Mouse (Mus musculus) heart, adult 2 months (tissue): ENCODE measurements around the gene Itpkc. TPM values are rescaled to one million over a fixed set of nuclear protein-coding genes. Genes with fewer than 3 reads are reported as not detected.

Source experiments
- DNase-seq, 2 experiments: peaks; one replicate each; pipeline ENCODE4 v3.0.0; 2021
- H3K27ac ChIP-seq: fragments of 200-600 bp; 2 replicates; pipeline ENCODE4 v1.8.1; 2022
- H3K27me3 ChIP-seq: fragments of 200-500 bp; 2 replicates; pipeline ENCODE4 v1.6.1; 2012; ENCODE audit warnings: mild to moderate bottlenecking, low read length, inconsistent platforms, mixed read lengths; ENCODE audit not compliant: control insufficient read depth, insufficient read depth
- H3K36me3 ChIP-seq: fragments of 200-500 bp; 2 replicates; pipeline ENCODE4 v1.6.1; 2012; ENCODE audit warnings: low read length, inconsistent platforms; ENCODE audit not compliant: control insufficient read depth, insufficient read depth
- H3K4me1 ChIP-seq: fragments of 200-500 bp; 2 replicates; pipeline ENCODE4 v1.6.1; 2011; ENCODE audit warnings: low read length; ENCODE audit not compliant: control insufficient read depth, insufficient read depth
- H3K4me3 ChIP-seq: fragments of 200-600 bp; 2 replicates; pipeline ENCODE4 v1.8.1; 2022
- H3K79me2 ChIP-seq: fragments of 200-500 bp; replicated peaks from 2 replicates; pipeline ENCODE4 v1.6.1; 2012; ENCODE audit warnings: mild to moderate bottlenecking, inconsistent platforms, low read length, moderate library complexity, mixed read lengths; ENCODE audit not compliant: control insufficient read depth, insufficient read depth
- H3K9ac ChIP-seq: fragments of 200-500 bp; 2 replicates; pipeline ENCODE4 v1.6.1; 2012; ENCODE audit warnings: low read depth, mild to moderate bottlenecking, control low read depth, inconsistent platforms, low read length, mixed read lengths
- CTCF ChIP-seq: fragments of 200-600 bp; IDR thresholded peaks from 2 replicates; pipeline ENCODE4 v1.8.1; 2022; ENCODE audit warnings: antibody characterized with exemption, mild to moderate bottlenecking, moderate library complexity
- EP300 ChIP-seq: fragments of 200-500 bp; IDR thresholded peaks from 2 replicates; pipeline ENCODE4 v1.6.1; 2011; ENCODE audit warnings: low read depth, low read length, control low read depth; ENCODE audit not compliant: insufficient read depth
- POLR2A ChIP-seq: fragments of 200-500 bp; IDR thresholded peaks from 2 replicates; pipeline ENCODE4 v1.6.1; 2011; ENCODE audit warnings: mild to moderate bottlenecking, low read depth, low read length, control low read depth; ENCODE audit not compliant: insufficient read depth
- WGBS: fragments of 180-500 bp; shearing (Covaris S2); methylation state at CpG from one replicate; pipeline ENCODE4 v1.1.7; 2018; 5-methylcytosine and 5-hydroxymethylcytosine counted together
- intact Hi-C: fragments of 180-260 bp; cut with DNase I; formaldehyde crosslinking; loops from one replicate; pipeline ENCODE4 v1.15.1; 2025
- microRNA-seq, 2 experiments: library from miRNA; unstranded; fragments of <30 nt; microRNA quantifications; one replicate each; pipeline ENCODE4 v1.2.0; 2021
- polyA plus RNA-seq: library from polyadenylated mRNA; depleted of rRNA; stranded (reverse); fragments of >200 nt; gene quantifications from 2 replicates; pipeline ENCODE4 v1.2.3, GENCODE M21; 2012; rRNA removed
- total RNA-seq, 2 experiments: library from RNA; stranded (reverse); gene quantifications; 2 replicates each; pipeline ENCODE4 v1.2.3; 2021

The Itpkc gene
- total and polyA plus RNA-seq, 3 experiments = 4.2 to 4.8 (median 4.4) TPM

DNA sequence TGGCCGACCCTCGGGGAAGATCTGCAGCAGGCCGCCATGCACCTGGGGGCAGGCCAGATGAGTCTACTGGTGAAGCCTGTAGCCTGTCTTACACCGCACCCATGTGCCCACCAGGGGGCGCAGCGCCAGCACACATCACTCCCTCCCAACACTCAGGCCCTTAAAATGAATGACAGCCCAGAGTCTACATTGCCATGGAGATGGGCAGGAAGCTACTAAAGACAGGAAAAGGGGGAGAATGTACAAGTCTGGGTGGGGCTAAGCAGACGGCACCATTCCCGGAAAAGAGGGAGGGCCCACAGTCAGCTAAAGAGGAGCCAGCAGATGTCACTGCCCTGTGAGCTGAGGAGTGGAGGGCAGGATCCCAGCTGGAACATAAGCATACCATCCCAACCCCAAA is 68.6 kb downstream of the Itpkc start:
- peak; percentile 85 to 89 for DNase-seq
- 8% methylated on average over 8 of the region's 8 CpGs for WGBS
- TF ChIP-seq POLR2A (peak; percentile 63), CTCF (peak; percentile 96), EP300 (peak; percentile 77; the same call in 1 of the 2 replicates)
- no peaks in the 10 kb centered on the region for H3K27me3 ChIP-seq
- H3K79me2 ChIP-seq = 0 out of 2 replicates have a peak, but pooled peaks cover 4% of the 10 kb centered on the region
- intact Hi-C loops = loop anchor here (2.0 to 10.0 kb wide), 5 partner anchors 19 to 315 kb away; partner anchors contain the start of genes Itpkc, Rab4b and Sertad3
- H3K36me3 ChIP-seq = peaks cover 7% of the 10 kb centered on the region; the same call in 1 of the 2 replicates
- peaks cover 32% of the 10 kb centered on the region for H3K4me1 ChIP-seq
- H3K27ac ChIP-seq = peak overlapping the region; percentile 69
- H3K9ac ChIP-seq = peak overlapping the region; percentile 15; the same call in 1 of the 2 replicates
- no peak overlapping the region for H3K4me3 ChIP-seq

DNA sequence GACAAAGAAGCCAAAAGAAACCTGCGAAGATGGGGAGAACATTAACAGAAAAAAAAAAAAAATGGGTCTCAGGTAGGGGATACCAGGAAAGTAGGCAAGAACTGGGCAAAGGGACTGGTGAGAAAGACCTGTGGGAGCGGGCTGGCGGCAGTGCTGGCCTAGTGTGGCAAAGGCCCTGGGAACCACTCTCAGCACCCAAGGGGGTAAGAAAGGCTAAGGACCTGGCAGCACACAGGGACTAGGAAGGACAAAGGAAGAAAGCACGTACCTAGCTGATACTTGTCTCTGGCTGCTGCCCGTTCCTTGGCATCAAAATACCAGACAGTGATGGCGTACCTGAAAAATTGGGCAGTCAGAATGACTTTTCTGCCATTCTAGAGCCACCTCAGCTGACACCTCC is 69.2 kb downstream of the Itpkc start:
- 96% methylated on average over 6 of the region's 6 CpGs for WGBS
- TF ChIP-seq EP300 = no peak
- H3K27ac ChIP-seq = no peak overlapping the region
- intact Hi-C loops = loop anchor here (2.0 to 5.0 kb wide), 2 partner anchors 68 to 118 kb away; partner anchors contain the start of gene Itpkc
- H3K79me2 ChIP-seq = no peaks in the 10 kb centered on the region
- no peak overlapping the region for H3K4me3 ChIP-seq
- H3K36me3 ChIP-seq = peaks cover 7% of the 10 kb centered on the region; the same call in 1 of the 2 replicates
- no peak overlapping the region for H3K9ac ChIP-seq
- peaks cover 28% of the 10 kb centered on the region for H3K4me1 ChIP-seq
- no peak for DNase-seq
- no peaks in the 10 kb centered on the region for H3K27me3 ChIP-seq

- TF ChIP-seq EP300 (no peak), CTCF (no peak), POLR2A (no peak)
- no peak for DNase-seq
- H3K36me3 ChIP-seq = peaks cover 3% of the 10 kb centered on the region; the same call in 1 of the 2 replicates
- H3K79me2 ChIP-seq = no peaks in the 10 kb centered on the region
- intact Hi-C loops = loop anchor here (2.0 to 5.0 kb wide), 2 partner anchors 69 to 119 kb away; partner anchors contain the start of gene Itpkc
- H3K4me1 ChIP-seq = peaks cover 23% of the 10 kb centered on the region
- H3K4me3 ChIP-seq = no peak overlapping the region
- WGBS = 80% methylated on average over 9 of the region's 9 CpGs
- no peak overlapping the region for H3K27ac ChIP-seq
- no peaks in the 10 kb centered on the region for H3K27me3 ChIP-seq
- no peak overlapping the region for H3K9ac ChIP-seq
Measured at GRCm38 (mm10) chr7:27158171-27158570, 70.3 kb downstream of the Itpkc start.

Small RNA genes lying within 50 kb of the gene (microRNA-seq; reads per million reads assigned to microRNA genes)
- 0 reads per million in 2 experiments for gene Mir1191
- 0.39 to 0.56 reads per million in 2 experiments for gene Mir3101

Other genes with a start within 250 kb of the Itpkc start
- not detected for gene Cyp2a12, start 199.6 kb downstream of the Itpkc start, total RNA-seq
- gene Cyp2a12, start 199.6 kb downstream of the Itpkc start, polyA plus RNA-seq = 0.38 TPM in 1 of 2 replicates, not detected in the other
- under 1 TPM; 0.60 to 0.93 TPM for gene Cyp2f2, start 108.8 kb downstream of the Itpkc start, total RNA-seq
- 0.94 and 220 TPM in 2 replicates for gene Cyp2f2, start 108.8 kb downstream of the Itpkc start, polyA plus RNA-seq
- not detected for gene Cyp2t4, start 74.9 kb downstream of the Itpkc start, total RNA-seq
- gene Cyp2t4, start 74.9 kb downstream of the Itpkc start, polyA plus RNA-seq = not detected in 2 replicates
- gene Egln2, start 61.9 kb downstream of the Itpkc start, total RNA-seq = 10 to 100 TPM; 51.8 to 64.4 TPM
- 52.4 and 57.7 TPM in 2 replicates for gene Egln2, start 61.9 kb downstream of the Itpkc start, polyA plus RNA-seq
- gene Rab4b, start 49.8 kb downstream of the Itpkc start, total RNA-seq = 10 to 100 TPM; 11.0 TPM
- 22.4 and 23.1 TPM in 2 replicates for gene Rab4b, start 49.8 kb downstream of the Itpkc start, polyA plus RNA-seq
- gene Gm21983, start 47.6 kb downstream of the Itpkc start, total RNA-seq = under 1 TPM in 1 of 2 experiments, not detected in 1; 0.16 TPM
- gene Gm21983, start 47.6 kb downstream of the Itpkc start, polyA plus RNA-seq = not detected in 2 replicates
- gene Mia, start 47.5 kb downstream of the Itpkc start, total RNA-seq = under 1 TPM in 1 of 2 experiments, not detected in 1; 0.39 TPM
- gene Mia, start 47.5 kb downstream of the Itpkc start, polyA plus RNA-seq = 0.50 and 0.78 TPM in 2 replicates
- 10 to 100 TPM; 14.2 TPM for gene BC024978, start 32.9 kb downstream of the Itpkc start, total RNA-seq
- 11.3 and 13.9 TPM in 2 replicates for gene BC024978, start 32.9 kb downstream of the Itpkc start, polyA plus RNA-seq
- gene Snrpa, start 32.4 kb downstream of the Itpkc start, total RNA-seq = 10 to 100 TPM; 40.6 to 41.3 TPM
- 85.0 and 87.1 TPM in 2 replicates for gene Snrpa, start 32.4 kb downstream of the Itpkc start, polyA plus RNA-seq
- gene Coq8b, start 4.4 kb upstream of the Itpkc start, total RNA-seq = 1 to 10 TPM; 7.5 to 8.3 TPM
- 11.6 and 19.4 TPM in 2 replicates for gene Coq8b, start 4.4 kb upstream of the Itpkc start, polyA plus RNA-seq
- gene Numbl, start 29.8 kb upstream of the Itpkc start, total RNA-seq = 1 to 10 TPM; 3.7 to 6.1 TPM
- gene Numbl, start 29.8 kb upstream of the Itpkc start, polyA plus RNA-seq = 7.8 and 9.7 TPM in 2 replicates
- 100 to 1,000 TPM; 187 to 221 TPM for gene Ltbp4, start 109.0 kb upstream of the Itpkc start, total RNA-seq
- gene Ltbp4, start 109.0 kb upstream of the Itpkc start, polyA plus RNA-seq = 349 and 374 TPM in 2 replicates
- gene Shkbp1, start 127.4 kb upstream of the Itpkc start, total RNA-seq = 1 to 10 TPM; 4.6 to 7.1 TPM
- 17.3 and 20.2 TPM in 2 replicates for gene Shkbp1, start 127.4 kb upstream of the Itpkc start, polyA plus RNA-seq
- gene Gm20479, start 128.8 kb upstream of the Itpkc start, total RNA-seq = under 1 TPM in 1 of 2 experiments, not detected in 1; 0.52 TPM
- gene Gm20479, start 128.8 kb upstream of the Itpkc start, polyA plus RNA-seq = not detected in 2 replicates
- gene Sptbn4, start 219.0 kb upstream of the Itpkc start, total RNA-seq = under 1 TPM; 0.18 to 0.20 TPM
- gene Sptbn4, start 219.0 kb upstream of the Itpkc start, polyA plus RNA-seq = 0.23 and 0.44 TPM in 2 replicates
- 10 to 100 TPM; 29.9 to 31.7 TPM for gene Blvrb, start 219.3 kb upstream of the Itpkc start, total RNA-seq
- 41.7 and 46.2 TPM in 2 replicates for gene Blvrb, start 219.3 kb upstream of the Itpkc start, polyA plus RNA-seq
- 1 to 10 TPM; 3.5 to 6.2 TPM for gene Sertad3, start 245.1 kb upstream of the Itpkc start, total RNA-seq
- gene Sertad3, start 245.1 kb upstream of the Itpkc start, polyA plus RNA-seq = 6.9 TPM in 2 replicates